Mouse (Mus musculus): Measurements from ENCODE around the gene Acot6.

Gene Acot6

DNA sequence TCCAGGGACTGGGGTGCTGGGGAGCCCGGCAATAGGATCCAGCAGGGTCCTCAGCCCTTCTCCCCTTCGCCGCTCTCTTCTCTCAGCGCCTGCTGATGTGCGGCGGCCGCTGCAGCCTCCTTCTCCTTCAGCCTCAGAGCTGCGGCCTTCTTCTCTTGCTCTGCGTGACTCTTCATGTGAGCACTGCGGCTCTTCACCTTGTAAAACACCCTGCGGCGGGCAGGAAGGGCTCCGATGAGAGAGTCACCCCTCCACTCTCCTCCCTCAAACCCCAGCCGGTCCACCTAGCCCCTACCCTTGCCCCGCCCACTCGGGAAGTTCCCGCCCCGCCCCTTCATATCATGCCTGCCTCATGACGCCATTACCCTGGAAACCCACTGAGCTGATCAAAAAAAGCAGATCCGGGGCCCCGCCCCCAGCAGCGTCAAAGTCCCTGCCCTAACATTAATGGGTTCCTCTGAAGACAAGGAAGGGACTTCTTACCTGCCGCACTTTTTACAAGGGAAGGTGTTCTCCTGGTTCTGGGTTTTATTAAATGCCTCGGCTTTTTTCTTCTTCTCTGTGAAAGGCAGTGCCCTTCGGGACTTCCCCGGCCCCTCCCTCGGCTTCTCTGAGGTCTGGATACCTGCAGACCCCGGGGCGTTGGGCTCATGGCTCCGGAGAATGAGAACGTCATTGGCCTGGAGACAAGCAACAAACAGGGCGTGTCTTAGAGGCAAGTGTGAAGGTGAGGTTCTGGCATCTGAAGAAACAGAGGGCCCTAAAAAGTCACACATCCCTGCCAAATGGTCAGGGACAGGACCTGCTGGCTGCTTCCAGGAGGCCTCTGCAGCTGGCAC lies 52.1 kb downstream of the Acot6 start:
- ATAC-seq (ENCODE audit: low TSS enrichment): no peak

DNA sequence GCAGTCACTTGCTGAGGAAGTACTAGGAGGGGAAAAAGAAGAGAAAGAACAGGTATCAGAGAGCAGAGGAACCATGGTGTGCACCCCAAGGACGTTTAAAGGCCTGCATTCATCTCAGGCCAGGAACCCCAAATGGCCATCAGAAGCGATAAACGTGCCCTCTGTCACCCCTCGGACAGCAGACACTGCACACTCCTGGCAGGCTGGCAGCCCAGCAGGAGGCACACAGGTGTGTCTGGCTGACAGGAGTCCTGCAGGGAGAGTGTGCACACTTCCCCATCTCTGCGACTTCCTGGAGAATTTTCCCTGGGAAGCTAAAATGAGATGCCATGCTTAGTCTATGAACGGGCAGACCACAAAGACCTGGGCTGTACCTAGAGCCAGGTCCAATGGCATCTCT lies 53.0 kb downstream of the Acot6 start:
- ATAC-seq (ENCODE audit: low TSS enrichment): no peak

DNA sequence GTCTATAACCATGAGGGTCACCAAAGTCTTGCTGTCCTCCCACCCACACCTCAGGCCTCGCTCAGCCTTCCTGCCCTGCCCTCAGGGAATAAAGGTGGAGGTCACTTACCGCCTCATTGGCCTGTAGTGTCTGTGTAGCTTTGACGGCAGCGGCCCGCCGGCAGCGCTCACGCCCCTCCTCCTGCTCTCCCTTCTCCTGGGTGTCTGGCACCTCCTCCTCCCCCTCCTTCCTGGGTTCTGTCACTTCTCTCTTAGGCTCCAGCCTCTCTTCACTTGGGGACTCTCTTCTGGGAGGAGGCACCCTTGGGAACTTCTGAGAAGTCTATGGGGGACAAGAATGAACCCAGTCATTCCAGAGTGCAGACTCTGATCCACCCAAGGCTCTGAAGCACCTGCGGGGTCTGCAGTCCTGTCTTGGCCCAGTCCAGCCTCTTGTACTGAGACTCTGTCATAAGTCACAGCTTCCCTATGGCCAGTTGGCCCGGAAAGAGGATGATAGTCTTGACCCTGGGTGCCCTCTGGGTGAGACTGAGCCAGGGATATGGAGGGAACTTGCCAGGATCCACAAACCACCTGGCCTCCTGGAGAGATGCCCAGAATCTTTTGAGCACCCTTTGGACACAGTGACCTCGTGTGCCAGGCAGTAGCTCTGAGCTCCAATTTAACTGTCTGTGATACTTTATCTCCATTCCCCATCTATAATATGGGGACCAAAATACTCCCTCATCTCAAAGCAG lies 54.5 kb downstream of the Acot6 start:
- ATAC-seq (ENCODE audit: low TSS enrichment): 0 out of 2 replicates have a peak, but pooled peaks have one; percentile 21

DNA sequence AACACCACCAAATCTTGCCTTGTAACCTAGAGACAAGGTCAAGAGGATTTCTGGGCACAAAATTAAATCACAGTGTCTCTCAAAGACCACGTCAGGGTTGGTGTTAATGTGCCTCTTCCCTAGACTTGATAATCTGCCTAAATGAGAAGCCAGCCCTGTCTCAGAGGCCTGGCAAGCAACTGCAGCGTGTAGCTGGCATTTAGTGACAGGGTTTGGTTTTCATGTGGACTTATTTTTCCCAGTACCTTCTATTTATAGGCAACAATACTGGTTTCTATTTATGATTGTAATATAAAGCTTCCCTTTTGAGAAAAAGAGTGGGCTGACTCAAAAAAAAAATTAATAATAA lies 55.0 kb downstream of the Acot6 start:
- ATAC-seq (ENCODE audit: low TSS enrichment): no peak

DNA sequence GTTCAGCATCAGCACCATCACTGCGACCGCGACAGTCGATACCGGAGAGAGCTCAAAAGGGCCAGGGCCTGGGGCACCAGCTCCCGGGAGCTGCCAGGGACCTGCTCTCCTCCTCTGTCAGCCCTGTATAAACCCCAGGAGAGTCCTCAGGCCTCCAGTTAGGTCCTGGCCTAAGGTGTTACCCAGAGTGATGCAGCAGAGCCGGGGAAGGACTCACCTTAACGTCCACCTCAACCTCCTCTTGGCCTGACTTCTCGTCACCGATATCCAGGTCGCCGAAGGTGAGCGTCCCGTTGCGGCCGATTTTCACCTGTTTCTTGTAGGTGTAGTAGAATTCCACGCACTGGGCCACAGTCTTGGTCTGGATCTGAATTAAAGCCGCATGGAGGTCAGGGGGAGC lies 55.8 kb downstream of the Acot6 start:
- ATAC-seq (ENCODE audit: low TSS enrichment): no peak

DNA sequence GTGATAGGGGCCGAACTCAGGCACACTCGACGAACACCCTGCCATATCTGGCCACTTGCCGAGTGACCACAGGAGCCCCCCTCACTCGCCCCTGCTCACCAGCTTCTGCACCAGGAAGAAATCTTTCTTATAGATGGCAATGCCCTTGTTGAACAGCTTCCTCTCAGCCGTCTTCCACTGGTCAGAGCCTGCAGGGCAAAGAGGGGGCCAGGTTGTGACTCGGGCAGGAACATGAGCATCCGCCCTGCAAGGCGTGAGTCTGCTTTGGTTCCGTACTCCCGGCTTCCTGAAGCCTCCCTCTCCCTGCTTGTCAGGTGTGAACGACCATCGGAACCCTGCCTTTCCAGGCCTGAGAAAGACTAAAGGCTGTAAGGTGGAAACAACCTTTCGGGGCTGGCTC lies 57.7 kb downstream of the Acot6 start:
- ATAC-seq (ENCODE audit: low TSS enrichment): no peak

DNA sequence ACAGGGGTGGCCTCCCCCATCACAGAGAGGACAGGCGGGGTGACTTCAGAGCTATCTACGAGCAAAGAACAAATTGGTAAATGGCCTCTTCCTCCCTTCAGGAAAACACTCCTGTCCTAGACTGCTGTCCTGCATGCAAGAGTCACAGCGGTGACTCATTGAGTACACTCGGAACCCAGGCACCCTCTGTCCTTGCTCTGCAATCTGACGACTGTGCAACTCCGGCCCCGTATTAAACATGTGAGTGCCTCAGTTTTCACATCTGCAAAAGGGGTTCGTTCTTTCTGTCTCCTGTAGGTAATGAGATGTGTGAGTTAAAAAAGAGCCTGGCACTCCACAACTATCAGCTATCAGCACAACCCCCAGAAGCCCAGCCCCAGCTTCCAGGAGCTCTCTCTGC lies 60.0 kb downstream of the Acot6 start:
- no peak for ATAC-seq (ENCODE audit: low TSS enrichment)

All from frontal cortex, adult (tissue).